Mouse (Mus musculus) thymus, adult 2 months (tissue): ENCODE measurements around the gene Serinc5.

Experiments used
- CTCF ChIP-seq: fragments of 200-500 bp; IDR thresholded peaks from 2 replicates; pipeline ENCODE4 v1.5.1; 2012; ENCODE audit warnings: mild to moderate bottlenecking, control low read depth, low read length, moderate library complexity, borderline replicate concordance; ENCODE audit not compliant: control insufficient read depth, poor library complexity, insufficient read depth; ENCODE audit errors: extremely low read depth
- POLR2A ChIP-seq: fragments of 200-500 bp; IDR thresholded peaks from 2 replicates; pipeline ENCODE4 v1.6.1; 2012; ENCODE audit warnings: mild to moderate bottlenecking, low read length, control low read depth, moderate library complexity; ENCODE audit not compliant: control insufficient read depth, poor library complexity, insufficient read depth; ENCODE audit errors: extremely low read depth

DNA sequence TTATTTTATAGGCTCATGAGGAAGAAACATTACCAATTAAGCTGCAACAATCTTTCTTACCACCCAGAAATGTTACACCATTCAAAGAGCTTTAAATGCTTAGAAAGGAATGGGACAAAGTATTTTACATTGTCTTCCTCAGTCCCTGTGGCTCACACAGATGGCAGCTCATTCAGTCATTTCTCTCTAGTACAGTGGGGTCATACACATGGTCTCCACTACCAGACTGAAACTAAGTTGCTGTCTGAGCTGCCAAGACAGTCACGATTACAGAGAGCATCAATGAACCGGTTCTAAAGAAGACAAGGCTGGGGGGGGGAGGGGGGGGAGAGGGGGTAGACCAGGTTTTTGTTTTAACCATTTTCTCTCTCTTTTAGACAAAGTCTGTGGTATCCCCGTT lies 19.7 kb upstream of the Serinc5 start:
- TF ChIP-seq CTCF (no peak), POLR2A (no peak)
